Mouse (Mus musculus) lung, embryonic 15.5 days (tissue): Measurements from ENCODE around the gene Tmem140. TPM values are rescaled to one million over a fixed set of nuclear protein-coding genes. Genes with fewer than 3 reads are reported as not detected.

Experiments
- ATAC-seq: fragments of 200-750 bp; cut with Nextera tagmentation; 2 replicates; pipeline ENCODE4 v1.8.0; 2017; ENCODE audit warnings: moderate number of reproducible peaks, borderline replicate concordance; ENCODE audit not compliant: low FRiP score, low TSS enrichment; ENCODE audit errors: extremely low read depth
- H3K27ac ChIP-seq: fragments of 300-500 bp; sonication (generic); 2 replicates; pipeline ENCODE4 v1.5.1; 2015; ENCODE audit warnings: moderate library complexity, mild to moderate bottlenecking, inconsistent platforms
- H3K27me3 ChIP-seq: fragments of 300-500 bp; sonication (generic); 2 replicates; pipeline ENCODE4 v1.6.1; 2015; ENCODE audit warnings: inconsistent platforms
- H3K36me3 ChIP-seq: fragments of 300-500 bp; sonication (generic); 2 replicates; pipeline ENCODE4 v1.6.1; 2015; ENCODE audit warnings: inconsistent platforms
- H3K4me1 ChIP-seq: fragments of 300-500 bp; sonication (generic); 2 replicates; pipeline ENCODE4 v1.6.1; 2015; ENCODE audit warnings: inconsistent platforms
- H3K4me2 ChIP-seq: fragments of 300-500 bp; sonication (generic); 2 replicates; pipeline ENCODE4 v1.6.1; 2015; ENCODE audit warnings: inconsistent platforms, mild to moderate bottlenecking, moderate library complexity
- H3K4me3 ChIP-seq: fragments of 300-500 bp; sonication (generic); 2 replicates; pipeline ENCODE4 v1.5.1; 2015; ENCODE audit warnings: mild to moderate bottlenecking, inconsistent platforms
- H3K9ac ChIP-seq: fragments of 300-500 bp; sonication (generic); 2 replicates; pipeline ENCODE4 v1.6.1; 2015; ENCODE audit warnings: inconsistent platforms
- H3K9me3 ChIP-seq: fragments of 300-500 bp; sonication (generic); 2 replicates; pipeline ENCODE4 v1.6.1; 2016; ENCODE audit warnings: inconsistent platforms
- WGBS: fragments of 180-500 bp; shearing (Covaris S2); methylation state at CpG from one replicate; pipeline ENCODE4 v1.1.7; 2015; 5-methylcytosine and 5-hydroxymethylcytosine counted together
- polyA plus RNA-seq: library from polyadenylated mRNA; unstranded; fragments of >200 nt; fragmentation: Nextera tagmentation; extraction: Ambion mirVana; gene quantifications from 2 replicates; pipeline ENCODE4 v1.2.1, GENCODE M21; 2015

Gene Tmem140
- polyA plus RNA-seq, 1 experiment from 2014 or later: 5.4 TPM

DNA sequence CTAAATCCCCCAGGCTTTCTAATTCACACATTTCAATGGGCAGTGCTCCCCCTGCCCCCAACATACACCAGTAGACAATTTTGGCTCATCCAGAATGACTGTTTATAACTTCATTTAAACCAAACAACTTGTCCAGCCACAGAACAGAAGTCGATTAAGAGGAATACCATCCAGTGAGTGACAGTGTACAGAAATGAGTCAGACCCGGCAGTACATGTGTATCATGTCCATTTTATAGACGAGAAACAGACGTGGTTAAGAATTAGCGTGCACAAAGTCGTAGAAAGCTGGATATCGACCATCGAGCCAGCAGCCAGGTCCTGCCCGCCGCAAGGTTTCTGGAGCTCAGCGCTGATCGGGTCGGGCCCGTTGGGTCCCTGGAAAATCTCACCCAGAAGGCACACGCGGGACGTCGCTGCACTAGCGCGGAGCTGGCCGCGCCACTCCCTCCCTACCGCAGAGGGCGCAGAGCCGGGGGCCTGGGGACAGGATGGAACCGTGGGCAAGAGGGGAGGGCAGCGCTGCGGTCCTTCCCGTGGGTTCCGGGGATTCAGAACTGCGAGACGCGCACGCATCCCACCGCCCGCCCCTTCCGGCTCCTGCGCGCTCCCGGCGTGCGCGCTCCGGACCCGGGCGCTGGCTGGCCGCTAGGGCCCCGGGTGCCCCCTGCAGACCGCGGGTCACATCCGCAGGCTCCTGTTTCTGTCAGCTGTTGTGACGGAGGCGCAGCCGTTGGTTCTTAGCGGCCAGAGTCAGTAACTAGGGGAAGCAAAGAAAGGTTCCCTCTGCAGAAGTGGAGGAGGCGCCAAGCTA lies 14.8 kb downstream of the Tmem140 start, which contains the start of gene Cyren:
Cyren (minus strand) TSS at position 552 of the 813 bp plus-strand sequence.
- under 1% methylated on average over 49 of the region's 56 CpGs for WGBS
- Histone ChIP-seq H3K4me2 (peak within 1 kb of the TSS; percentile 59), H3K4me3 (peak within 1 kb of the TSS; percentile 68), H3K27me3 (no peaks in the 10 kb centered on the region), H3K27ac (peak within 1 kb of the TSS; percentile 95), H3K9ac (peak within 1 kb of the TSS; percentile 95), H3K4me1 (peaks cover 43% of the 10 kb centered on the region), H3K9me3 (no peaks in the 10 kb centered on the region), H3K36me3 (peaks cover 36% of the 10 kb centered on the region)
- peak; percentile 89 for ATAC-seq

DNA sequence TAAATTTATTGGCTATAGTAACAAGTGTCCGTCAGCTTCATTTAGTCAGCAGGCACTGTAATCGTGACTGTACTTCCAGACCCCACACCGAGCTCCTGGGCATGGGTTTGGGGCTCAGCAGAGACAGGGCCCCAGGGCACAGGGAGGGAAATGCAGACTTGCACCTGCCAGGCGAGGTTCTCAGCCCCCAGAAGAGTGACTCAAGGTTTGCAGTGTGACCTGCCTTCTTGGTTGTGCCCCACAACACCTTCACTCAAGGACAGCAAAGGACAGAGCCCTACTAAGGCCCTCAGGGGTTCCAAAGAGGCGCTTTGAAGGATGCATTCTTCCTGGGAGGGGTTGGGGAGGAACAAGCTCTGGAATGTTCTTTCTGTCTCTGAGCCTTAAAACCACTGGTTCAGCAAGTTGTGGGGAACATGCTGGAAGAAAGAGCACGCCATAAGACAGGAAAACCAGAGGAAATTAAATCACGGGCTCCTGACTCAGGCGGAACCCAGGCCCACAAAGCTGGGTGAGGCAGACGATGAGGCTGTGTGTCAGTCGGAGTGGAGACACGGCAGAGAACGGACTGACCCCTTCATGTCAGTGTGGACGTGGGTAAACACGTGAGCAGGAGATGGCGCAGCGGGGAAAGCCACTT lies 16.3 kb downstream of the Tmem140 start:
- Histone ChIP-seq H3K36me3 (peaks cover 41% of the 10 kb centered on the region), H3K9ac (no peak overlapping the region), H3K27me3 (no peaks in the 10 kb centered on the region), H3K4me2 (no peak overlapping the region), H3K27ac (no peak overlapping the region), H3K4me3 (no peak overlapping the region), H3K4me1 (peaks cover 37% of the 10 kb centered on the region), H3K9me3 (no peaks in the 10 kb centered on the region)
- ATAC-seq: no peak
- 87% methylated on average over 16 of the region's 16 CpGs for WGBS

DNA sequence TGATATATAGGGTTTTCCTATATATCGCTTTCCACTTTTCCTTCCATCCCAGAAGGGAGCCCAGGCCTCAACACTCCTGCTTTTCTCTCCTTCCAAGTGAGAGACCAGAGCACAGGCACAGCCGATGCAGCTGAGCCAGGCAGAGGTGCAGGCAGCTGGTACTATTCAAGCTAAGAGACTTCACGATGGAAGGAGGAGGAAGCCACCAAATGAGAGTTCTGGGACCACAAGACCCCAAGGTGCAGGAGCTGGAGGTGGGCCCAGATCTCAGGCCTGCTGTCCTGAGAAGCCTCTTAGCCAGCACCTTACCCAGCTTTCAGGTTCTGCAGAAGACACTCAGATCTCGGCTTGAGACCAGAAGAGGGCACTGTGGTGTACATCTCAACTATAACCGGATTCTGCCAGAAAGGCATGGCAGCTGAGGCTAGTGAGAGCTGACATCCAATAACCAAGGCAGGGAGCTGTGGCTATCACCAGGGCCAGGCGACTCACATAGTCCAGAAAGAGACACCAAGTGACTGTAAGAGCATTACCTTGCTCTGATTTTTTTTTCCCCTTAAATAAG lies 17.0 kb downstream of the Tmem140 start:
- no peaks in the 10 kb centered on the region for H3K27me3 ChIP-seq
- no peak overlapping the region for H3K9ac ChIP-seq
- 58% methylated on average over 6 of the region's 6 CpGs for WGBS
- H3K27ac ChIP-seq: no peak overlapping the region
- H3K4me2 ChIP-seq: no peak overlapping the region
- H3K36me3 ChIP-seq: peaks cover 47% of the 10 kb centered on the region
- H3K4me3 ChIP-seq: no peak overlapping the region
- ATAC-seq: no peak
- H3K9me3 ChIP-seq: no peaks in the 10 kb centered on the region
- H3K4me1 ChIP-seq: peaks cover 29% of the 10 kb centered on the region

DNA sequence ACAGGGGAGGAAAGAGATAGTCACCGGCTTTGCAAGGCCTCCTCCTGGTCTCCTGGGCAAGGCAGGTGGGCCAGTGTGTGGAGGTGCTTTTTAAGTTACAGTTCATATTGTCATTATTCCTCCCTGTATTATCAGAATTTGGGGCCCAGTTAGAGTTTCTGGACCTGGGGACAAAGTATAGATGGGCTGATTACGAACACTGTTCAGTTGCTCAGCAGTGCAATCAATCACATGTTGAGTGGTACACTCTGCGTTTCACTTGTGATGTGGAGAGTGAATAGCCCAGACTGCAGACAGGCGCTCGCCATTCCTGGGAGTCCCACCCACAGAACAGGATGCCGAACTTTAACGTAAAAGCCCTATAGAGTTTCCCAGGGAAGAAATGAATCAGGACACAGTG lies 21.8 kb downstream of the Tmem140 start:
- Histone ChIP-seq H3K36me3 (peaks cover 68% of the 10 kb centered on the region), H3K4me1 (no peaks in the 10 kb centered on the region), H3K4me3 (no peak overlapping the region), H3K27ac (no peak overlapping the region), H3K27me3 (no peaks in the 10 kb centered on the region), H3K9ac (no peak overlapping the region), H3K9me3 (no peaks in the 10 kb centered on the region), H3K4me2 (no peak overlapping the region)
- WGBS: 79% methylated on average over 7 of the region's 7 CpGs
- ATAC-seq: no peak

DNA sequence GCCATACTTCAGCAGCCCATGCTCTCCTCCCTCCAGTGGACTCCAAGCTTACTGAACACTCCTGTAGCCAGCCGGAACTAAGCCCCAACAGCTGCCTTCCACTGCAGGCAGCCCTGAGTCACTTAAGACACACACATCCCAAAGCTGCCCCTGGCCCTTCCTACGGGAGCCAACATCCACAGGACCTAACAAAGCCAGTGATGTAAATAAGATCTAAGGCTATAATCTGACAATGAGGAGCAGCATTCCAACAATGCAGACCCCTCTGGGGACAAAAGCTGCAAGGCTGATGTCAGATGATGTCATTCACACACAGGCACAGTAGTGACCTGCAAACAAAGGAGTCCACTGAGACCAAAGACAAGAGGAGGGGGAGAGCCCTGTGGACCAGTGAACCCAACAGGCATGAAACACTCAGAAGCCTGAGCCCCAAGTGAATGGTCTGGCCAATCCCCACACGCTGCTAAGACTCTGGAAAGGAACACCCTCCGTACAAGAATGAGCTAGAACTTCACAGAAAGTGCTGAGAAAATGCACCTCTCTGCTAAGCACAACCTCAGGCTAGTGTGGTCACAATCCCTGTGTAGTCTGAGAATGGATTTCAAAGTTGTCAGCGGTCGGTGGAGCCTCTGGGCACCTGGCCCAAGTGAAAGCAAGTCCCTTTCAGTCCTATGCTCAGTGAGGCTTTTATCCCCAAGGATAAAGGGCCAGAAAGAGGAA lies 24.3 kb downstream of the Tmem140 start:
- H3K4me2 ChIP-seq: no peak overlapping the region
- H3K4me1 ChIP-seq: no peaks in the 10 kb centered on the region
- peaks cover 71% of the 10 kb centered on the region for H3K36me3 ChIP-seq
- ATAC-seq: no peak
- H3K27ac ChIP-seq: no peak overlapping the region
- H3K9me3 ChIP-seq: no peaks in the 10 kb centered on the region
- H3K27me3 ChIP-seq: no peaks in the 10 kb centered on the region
- 75% methylated on average over 6 of the region's 6 CpGs for WGBS
- H3K4me3 ChIP-seq: no peak overlapping the region
- H3K9ac ChIP-seq: no peak overlapping the region

DNA sequence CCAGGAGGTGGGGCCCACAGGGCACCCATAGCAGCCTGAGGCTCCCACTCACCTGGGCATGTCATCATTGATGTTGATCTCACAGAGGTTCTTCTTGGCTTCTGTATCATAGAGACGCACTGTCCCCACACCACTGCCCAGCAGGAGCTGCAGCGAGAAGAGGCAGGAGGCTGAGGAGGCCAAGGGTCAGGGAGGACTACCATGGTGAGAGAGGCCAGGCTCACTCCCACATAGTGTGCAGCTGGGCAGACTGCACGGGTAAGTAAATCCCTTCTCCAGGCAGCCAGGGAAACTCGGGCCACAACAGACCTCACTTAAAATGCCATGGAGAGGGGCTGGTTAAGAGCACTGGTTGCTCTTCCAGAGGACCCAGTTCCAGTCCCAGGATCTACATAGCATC lies 26.2 kb downstream of the Tmem140 start:
- Histone ChIP-seq H3K9ac (no peak overlapping the region), H3K4me1 (no peaks in the 10 kb centered on the region), H3K36me3 (peaks cover 67% of the 10 kb centered on the region), H3K27me3 (no peaks in the 10 kb centered on the region), H3K4me2 (no peak overlapping the region), H3K9me3 (no peaks in the 10 kb centered on the region), H3K4me3 (no peak overlapping the region), H3K27ac (no peak overlapping the region)
- no peak for ATAC-seq
- 77% methylated on average over 4 of the region's 4 CpGs for whole genome bisulfite sequencing

DNA sequence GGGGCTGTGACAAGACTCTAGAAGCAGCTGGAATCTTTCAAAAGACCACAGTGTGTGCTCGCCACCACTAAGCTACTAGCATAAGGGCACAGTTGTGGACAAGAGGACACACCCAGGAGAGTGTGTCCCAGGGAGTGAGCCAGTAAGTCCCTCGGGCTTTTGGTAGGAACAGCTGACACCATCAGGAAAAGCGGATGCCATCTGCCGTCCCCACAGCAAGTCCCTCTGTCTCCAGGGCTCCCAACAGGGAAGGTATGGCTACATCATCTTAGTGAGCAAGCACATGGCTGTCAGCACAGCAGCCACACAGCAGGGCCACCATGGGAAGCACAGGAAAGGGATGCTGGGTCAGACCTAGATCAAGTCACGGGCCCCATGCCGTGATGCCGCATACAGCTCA lies 32.6 kb downstream of the Tmem140 start:
- Histone ChIP-seq H3K4me2 (no peak overlapping the region), H3K4me1 (no peaks in the 10 kb centered on the region), H3K9ac (no peak overlapping the region), H3K36me3 (peaks cover 84% of the 10 kb centered on the region), H3K4me3 (no peak overlapping the region), H3K27me3 (no peaks in the 10 kb centered on the region), H3K27ac (no peak overlapping the region), H3K9me3 (no peaks in the 10 kb centered on the region)
- WGBS: 87% methylated on average over 7 of the region's 7 CpGs
- ATAC-seq: no peak

DNA sequence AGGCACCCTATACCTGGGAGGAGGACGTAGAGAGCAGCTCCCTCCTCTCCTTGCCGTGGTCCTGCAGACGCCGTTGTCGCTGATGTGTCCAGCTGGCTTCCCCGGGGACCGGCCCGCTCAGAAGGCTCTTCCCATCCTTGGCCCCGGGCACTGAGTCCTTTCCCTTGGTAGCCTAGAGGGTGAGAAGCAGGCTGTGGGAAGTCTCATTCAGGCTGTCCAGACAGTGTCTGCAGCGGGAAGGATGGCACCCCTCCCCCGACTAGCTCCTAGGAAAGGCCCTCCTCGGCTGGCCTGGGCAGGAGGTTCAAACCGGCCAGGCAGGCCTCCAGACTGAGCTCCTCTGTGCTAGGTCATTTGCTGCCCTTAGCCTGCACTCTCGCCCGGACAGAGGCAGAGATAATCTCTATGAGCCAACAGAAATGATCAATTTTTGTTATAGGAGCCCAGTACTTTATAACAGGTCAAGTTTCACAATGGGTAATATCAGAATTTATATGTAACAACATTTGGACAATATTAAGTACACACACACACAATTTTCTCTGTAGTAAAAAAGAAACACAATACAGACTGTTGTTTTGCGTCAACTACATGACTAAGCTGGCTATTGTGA lies 33.3 kb downstream of the Tmem140 start:
- peaks cover 84% of the 10 kb centered on the region for H3K36me3 ChIP-seq
- H3K27ac ChIP-seq: no peak overlapping the region
- H3K4me2 ChIP-seq: no peak overlapping the region
- no peaks in the 10 kb centered on the region for H3K9me3 ChIP-seq
- H3K27me3 ChIP-seq: no peaks in the 10 kb centered on the region
- WGBS: 57% methylated on average over 16 of the region's 16 CpGs
- ATAC-seq: no peak
- peaks cover 3% of the 10 kb centered on the region; the same call in 1 of the 2 replicates for H3K4me1 ChIP-seq
- no peak overlapping the region for H3K9ac ChIP-seq
- H3K4me3 ChIP-seq: no peak overlapping the region

DNA sequence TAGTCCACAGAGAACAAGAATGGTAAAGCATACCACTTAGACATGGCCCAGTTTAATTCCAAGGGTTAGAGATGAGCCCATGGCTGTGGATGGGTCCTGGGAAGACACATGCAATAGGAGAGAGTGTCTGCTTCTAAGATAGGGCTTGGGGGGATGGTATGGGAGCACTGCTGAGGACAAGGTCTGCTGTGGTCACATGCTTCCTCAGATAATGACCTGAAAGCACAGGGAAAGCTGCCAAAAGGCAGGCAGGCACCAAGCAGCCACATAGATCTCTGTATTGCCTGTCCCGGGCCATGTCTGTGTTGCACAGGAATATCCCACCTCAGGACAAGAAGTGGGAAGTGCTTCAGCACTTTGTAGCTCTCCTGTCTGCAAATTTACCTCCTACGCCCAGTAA lies 36.2 kb downstream of the Tmem140 start:
- no peak for ATAC-seq
- H3K9me3 ChIP-seq: no peaks in the 10 kb centered on the region

DNA sequence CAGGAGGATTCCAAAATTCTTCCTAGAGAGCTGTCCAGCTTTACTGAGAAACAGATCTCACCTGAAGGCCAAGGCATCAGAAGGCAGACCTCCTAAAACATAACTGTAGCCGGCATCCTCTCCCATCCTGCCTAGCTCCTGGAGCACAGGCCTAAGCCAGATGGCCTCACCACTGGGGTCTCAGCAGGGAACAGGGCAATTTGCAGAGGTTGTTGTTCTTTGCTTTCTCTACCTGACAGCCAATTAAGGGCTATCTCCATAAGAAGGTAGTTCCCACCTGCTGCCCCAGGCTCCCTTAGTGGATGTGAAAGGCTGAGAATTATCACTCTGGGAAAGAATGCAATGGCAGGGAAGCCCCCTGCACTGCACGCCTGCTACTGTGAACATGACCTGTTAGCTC lies 38.0 kb downstream of the Tmem140 start:
- no peak for ATAC-seq
- H3K36me3 ChIP-seq: peaks cover 60% of the 10 kb centered on the region
- H3K27ac ChIP-seq: no peak overlapping the region
- H3K27me3 ChIP-seq: no peaks in the 10 kb centered on the region
- H3K4me3 ChIP-seq: no peak overlapping the region
- H3K9ac ChIP-seq: no peak overlapping the region
- H3K4me1 ChIP-seq: peaks cover 33% of the 10 kb centered on the region
- 61% methylated on average over 2 of the region's 2 CpGs for WGBS
- H3K4me2 ChIP-seq: no peak overlapping the region
- no peaks in the 10 kb centered on the region for H3K9me3 ChIP-seq

More for the DNA sequence above, 36.2 kb downstream of the Tmem140 start:
- H3K4me2 ChIP-seq: no peak overlapping the region
- peaks cover 16% of the 10 kb centered on the region for H3K4me1 ChIP-seq
- no peak overlapping the region for H3K9ac ChIP-seq
- 75% methylated on average over 2 of the region's 2 CpGs for WGBS
- no peaks in the 10 kb centered on the region for H3K27me3 ChIP-seq
- no peak overlapping the region for H3K27ac ChIP-seq
- no peak overlapping the region for H3K4me3 ChIP-seq
- peaks cover 66% of the 10 kb centered on the region for H3K36me3 ChIP-seq

DNA sequence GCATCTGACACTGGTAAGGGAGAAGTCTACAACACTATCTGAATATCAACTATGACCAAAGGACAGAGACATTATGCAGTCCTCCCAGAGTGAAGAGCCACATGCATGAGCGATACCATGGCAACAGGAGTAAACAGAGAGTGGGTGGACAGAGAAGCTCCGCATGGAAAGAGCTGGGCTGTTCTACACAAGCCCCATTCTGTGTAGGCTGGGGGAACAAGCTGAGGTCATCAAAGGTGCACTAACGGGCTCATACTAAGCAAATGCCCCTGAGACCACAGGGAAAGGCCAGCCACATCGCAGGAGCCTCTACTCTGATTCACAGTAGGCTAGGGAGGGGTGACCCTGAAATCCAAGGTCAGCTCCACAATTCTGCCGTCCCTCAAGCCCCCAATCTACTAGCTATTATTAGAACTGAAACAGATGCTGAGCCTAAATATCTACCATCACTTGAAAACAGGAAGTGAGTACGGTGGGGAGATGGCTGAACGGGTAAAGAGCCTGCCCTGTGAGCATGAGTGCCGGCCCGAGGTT lies 39.0 kb downstream of the Tmem140 start:
- H3K4me2 ChIP-seq: peak overlapping the region; percentile 46
- no peaks in the 10 kb centered on the region for H3K27me3 ChIP-seq
- H3K9me3 ChIP-seq: no peaks in the 10 kb centered on the region
- WGBS: 44% methylated on average over 9 of the region's 9 CpGs
- no peak for ATAC-seq
- peak overlapping the region; percentile 87 for H3K27ac ChIP-seq
- no peak overlapping the region for H3K9ac ChIP-seq
- peaks cover 57% of the 10 kb centered on the region for H3K36me3 ChIP-seq
- H3K4me3 ChIP-seq: no peak overlapping the region
- peaks cover 38% of the 10 kb centered on the region for H3K4me1 ChIP-seq
